Mouse (Mus musculus) heart, adult 8-10 months (tissue): ENCODE results near the gene Myo6. TPM values are rescaled to one million over a fixed set of nuclear protein-coding genes. Genes with fewer than 3 reads are reported as not detected.

Experiments
- DNase-seq: peaks from one replicate; pipeline ENCODE4 v3.0.0; 2022; ENCODE audit warnings: low spot score
- total RNA-seq, 4 experiments: library from RNA; stranded (reverse); gene quantifications; 2 replicates each; pipeline ENCODE4 v1.2.4; 2022

Gene Myo6
- total RNA-seq, result 10 to 100 TPM; 10.2 to 14.1 (median 12.1) TPM

GRCm38 (mm10) chr9:80164611-80165474 lies at the start of gene Myo6:
TSS of gene Myo6 (plus strand) at chr9:80165031.
- peak; percentile 93 for DNase-seq

DNA sequence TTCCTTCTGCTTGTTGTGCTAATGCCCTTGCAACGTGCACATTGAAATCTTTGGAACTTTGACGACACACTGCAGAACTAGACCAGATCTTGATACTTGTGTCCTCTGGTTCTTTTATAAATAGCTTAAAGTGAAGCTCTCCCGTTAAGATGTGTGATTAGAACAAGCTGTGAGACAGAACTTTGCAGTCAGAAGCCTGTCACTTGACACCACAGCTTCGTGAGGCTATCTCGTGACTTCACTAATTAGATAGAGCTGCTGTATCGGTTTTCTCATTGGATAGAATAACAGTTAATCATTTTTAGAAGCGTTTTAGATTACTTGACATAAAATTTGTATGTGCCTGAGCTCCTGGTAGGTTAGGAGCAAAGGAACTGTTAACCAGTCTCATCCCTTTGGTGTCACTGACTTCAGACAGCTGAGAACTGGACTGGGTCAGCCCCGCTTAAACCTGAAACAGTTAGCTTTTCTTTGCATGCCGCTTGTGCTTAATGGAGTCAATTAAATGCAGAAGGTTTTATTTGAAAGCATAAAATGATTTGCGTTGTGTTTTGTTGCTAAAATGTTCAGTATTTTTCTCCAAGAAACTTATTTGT lies 18.7 kb upstream of the Myo6 start:
- no peak for DNase-seq

GRCm38 (mm10) chr9:80149594-80149993 lies 15.2 kb upstream of the Myo6 start:
- DNase-seq, result no peak

GRCm38 (mm10) chr9:80155277-80155676 lies 9.6 kb upstream of the Myo6 start:
- DNase-seq, result peak; percentile 67

DNA sequence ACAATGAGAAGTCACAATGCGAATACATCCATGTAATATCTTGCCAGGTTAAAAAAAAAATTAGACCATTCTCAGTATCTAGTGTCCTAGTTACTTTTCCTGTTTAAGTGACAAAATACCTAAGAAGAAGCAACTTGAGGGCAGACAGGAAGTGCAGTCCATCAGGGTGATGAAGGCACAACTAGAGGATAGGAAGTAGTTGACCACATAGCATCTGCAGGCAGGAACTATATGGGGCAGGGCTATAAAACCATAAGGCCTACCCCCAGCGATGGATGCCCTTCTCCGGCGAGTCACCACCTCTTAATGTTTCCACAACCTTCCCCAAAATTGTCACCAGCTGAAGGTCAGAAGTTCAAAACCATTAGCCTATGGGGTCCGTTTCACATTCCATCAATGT lies 8.1 kb upstream of the Myo6 start:
- DNase-seq, result no peak

DNA sequence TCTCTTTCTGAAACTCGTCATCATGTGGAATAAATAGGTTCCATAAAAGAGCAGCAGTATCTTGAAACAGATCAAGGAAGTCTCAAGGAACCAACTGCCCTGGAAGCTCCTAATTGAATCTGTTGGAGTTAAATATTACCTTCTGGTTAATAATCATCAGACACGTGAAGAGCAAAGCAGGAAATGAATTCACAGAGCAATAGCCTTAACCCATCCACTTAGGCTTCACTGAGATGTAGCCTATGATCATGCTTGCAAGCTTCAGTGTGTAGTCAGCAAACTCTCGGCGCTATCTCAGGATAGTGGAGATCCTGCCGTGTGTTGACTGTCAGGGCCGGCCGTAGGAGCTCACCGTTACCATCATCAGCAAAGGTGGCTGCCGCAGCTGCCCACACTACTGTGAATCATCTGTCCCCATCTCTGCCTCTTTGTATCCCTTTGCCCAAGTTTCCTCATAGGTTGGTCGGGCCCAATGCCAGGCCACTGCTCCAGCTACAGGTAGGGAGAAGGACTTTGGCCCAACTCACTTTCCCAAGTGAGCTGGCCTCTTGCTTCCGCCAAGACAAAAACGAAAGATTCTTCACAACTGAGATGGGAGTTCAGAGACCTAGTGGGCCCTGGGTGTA lies 6.9 kb upstream of the Myo6 start:
- no peak for DNase-seq

GRCm38 (mm10) chr9:80158937-80159336 lies 5.9 kb upstream of the Myo6 start:
- DNase-seq, result no peak

- DNase-seq, result no peak
Measured at GRCm38 (mm10) chr9:80161451-80161850, 3.4 kb upstream of the Myo6 start.

DNA sequence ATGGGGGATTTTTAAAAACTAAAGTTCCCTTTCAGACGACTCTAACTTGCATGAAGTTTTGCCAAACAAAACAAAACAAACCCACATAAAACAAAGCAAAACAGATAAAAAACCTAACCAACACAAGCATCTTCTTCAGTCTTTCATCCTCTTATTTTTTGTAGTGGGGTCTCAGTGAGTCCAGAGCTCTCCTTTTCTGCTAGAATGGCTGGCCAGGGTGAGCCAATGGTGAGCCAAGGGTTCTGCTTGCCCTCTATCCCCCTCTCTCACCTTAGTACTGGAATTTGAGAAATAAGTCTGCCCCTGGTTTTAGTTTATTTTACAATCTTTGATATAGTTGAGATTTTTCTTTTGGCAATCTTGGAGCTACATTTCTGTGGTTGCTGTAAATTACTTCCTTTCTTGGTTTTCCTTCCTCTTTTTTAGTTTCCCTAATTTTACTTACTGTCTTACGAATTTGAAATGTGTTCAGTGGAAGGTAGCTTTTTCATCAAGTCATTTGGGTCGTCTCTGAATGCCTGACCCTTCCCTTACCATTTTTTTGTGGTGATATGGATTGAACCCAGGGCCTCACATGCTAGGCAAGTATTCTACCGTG lies 1.6 kb upstream of the Myo6 start:
- no peak for DNase-seq

GRCm38 (mm10) chr9:80164191-80164590 lies 640 bp upstream of the Myo6 start:
- DNase-seq, result no peak

DNA sequence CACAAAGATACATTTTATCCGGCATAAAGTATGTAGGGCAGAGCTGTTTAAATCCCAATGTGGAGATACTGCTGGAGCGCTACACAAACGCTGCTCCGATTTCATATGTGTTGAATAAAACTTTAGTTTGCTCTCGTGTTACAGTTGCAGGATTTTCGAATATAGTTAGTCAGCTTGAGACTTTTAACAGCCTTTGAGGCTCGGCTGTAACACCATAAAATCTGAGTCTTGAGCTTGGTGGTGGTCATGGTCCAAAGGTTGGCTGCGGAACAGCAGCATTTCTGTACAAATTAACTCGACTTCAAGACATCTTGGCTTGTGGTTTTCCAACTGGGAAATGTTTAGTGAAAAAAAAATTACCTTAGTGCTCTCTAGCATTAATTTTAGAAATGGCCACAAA lies 859 bp downstream of the Myo6 start:
- no peak for DNase-seq

DNA sequence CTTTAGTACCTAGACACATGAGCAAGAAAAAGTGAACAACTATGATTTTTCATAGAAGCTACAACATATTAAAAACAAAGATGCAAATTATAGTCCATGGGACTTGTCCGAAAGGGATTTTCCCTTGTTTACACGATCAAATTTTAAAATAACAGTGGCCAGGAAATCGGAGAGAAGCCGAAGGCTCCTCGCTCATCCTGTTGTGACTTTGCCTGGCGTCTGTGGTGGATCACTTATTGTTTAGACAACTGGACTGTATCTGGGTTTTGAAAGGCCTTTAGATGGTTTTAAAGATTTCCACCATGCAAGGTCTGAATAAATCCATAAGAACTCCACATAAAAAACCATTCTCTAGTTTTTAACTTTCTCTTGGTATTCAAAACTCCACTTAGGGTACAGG lies 1.6 kb downstream of the Myo6 start:
- peak; percentile 31 for DNase-seq

DNA sequence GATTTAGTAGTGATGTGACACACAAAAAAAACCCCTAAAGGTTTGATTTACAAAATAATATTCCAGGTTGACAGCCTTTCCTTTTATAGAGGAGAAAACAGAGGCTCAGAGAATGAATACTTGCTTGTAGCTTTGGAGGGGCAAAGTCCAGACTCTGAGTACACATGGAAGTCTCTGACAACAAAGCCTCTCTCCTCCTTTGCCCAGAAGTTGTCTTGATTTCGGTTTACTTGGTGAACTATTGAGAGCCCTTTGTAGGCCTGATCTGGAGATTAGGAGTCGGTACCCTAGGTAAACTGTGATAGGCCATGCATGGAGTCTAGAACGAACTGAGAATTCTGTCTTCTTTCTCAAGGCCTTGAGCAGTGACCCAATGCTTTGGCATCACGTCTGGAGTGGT lies 2.3 kb downstream of the Myo6 start:
- DNase-seq, result no peak

DNA sequence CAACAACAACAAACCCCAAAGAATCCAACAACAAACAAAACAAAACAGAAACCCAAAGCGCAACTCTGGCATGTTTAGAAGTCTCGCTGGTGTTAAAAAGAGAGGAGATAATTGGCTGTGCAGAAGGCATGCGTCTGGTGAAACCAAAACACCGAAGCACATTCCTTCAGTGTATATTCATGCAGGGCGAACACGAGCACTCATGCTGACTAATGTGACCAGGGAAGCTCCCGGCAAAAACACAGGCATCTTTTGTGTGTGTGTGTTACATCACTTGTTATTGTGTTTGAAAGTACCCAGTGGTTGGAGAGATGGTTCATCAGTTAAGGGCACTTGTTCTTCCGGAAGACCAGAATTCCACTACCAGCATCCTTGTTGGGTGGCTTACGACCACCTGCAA lies 4.7 kb downstream of the Myo6 start:
- DNase-seq, result no peak

DNA sequence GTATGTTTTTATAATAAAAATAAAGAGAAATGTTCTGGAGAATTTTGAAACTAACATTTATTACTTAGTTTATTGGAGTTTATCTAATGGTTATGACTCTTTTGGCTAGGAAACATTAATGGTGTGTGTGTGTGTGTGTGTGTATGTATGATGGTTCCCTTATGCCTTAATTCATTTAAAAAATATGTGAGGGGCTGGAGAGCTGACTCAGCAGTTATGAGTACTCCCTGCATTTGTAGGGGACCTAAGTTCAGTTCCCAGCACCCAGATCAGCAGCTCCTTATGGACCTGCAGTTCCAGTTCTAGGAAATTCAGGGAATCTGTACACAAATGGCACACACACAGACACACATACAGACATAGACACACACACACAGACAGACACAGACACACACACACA lies 6.4 kb downstream of the Myo6 start:
- DNase-seq, result no peak

DNA sequence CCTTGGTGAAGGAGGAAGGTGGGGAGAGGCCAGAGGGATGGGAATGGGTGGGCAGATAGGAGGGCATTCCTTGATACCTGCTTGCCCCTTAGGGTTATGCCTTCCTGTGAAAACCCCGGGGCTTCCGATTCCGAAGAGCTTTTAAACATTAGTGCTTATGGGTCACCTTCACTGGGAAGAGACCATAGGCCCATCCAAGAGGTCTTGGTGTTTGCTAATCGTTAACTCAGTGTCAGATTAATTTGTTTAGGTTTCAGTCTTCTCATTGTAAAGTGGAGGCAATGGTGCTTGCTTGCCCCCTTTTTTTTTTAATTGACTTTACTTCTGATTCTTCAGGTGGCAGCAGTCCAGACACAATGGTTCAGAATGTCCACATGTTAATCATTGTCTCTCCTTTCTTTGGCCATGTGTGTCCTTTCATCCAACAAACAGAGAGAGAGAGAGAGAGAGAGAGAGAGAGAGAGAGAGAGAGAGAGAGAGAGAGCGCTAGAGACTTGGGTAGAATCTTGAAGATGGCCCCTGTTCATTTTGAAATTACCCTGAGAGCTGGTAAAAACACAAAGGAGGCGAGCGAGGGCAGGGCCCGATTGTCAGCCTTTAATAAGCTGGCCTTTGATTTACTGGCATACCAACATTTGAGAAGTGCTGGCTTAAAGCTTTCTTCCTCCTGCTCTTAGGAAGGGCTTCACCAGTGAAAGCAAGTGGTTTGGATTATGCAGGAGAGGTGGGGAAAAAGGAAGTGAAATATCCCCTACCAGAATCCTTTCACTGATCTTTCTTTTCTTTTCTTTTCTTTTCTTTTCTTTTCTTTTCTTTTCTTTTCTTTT lies 7.8 kb downstream of the Myo6 start:
- no peak for DNase-seq

- DNase-seq, result peak; percentile 50
Measured at GRCm38 (mm10) chr9:80173629-80174028, 8.8 kb downstream of the Myo6 start.

DNA sequence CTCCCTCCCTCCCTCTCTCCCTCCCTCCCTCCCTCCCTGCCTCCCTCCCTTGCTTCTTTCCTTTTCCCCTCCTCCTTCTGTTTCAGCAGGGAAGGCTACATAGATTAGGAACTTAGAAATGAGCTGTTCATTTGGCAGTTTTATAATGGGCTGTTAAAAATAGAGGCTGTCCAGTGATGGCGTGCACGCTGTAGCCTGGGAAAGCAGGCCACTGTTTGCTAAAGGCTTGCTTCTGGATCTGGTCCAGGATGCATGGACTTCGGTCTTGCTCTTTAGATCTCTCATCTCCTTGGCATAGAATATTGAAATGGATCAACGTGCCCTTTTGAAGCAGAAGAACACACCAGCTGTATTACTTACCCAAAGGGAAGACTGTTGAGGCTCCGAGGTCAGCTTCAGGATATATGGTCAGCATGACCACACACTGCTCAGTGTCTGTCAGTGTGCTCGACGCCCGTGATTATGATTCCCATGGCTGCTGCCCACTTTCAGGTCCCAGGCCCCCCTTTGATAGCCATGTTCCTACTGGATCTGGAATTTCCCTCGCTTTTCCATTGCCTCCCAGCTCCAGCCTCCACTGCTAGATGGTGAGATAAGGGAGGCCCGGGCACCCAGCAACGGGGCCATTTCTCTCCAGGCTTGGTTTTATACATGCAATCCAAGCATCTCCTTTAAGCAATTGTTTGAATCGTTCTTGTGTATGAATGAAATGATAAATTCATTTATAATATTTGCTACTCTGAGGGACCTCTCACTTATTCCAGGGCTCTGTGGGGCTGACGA lies 12.1 kb downstream of the Myo6 start:
- no peak for DNase-seq

GRCm38 (mm10) chr9:80178670-80179069 lies 13.8 kb downstream of the Myo6 start:
- DNase-seq, result no peak

- DNase-seq, result no peak
Measured at GRCm38 (mm10) chr9:80179688-80180087, 14.9 kb downstream of the Myo6 start.

GRCm38 (mm10) chr9:80180771-80181170 lies 15.9 kb downstream of the Myo6 start:
- no peak for DNase-seq
